Mouse (Mus musculus): ENCODE results near the gene Gabrp. TPM values are rescaled to one million over a fixed set of nuclear protein-coding genes. Genes with fewer than 3 reads are reported as not detected.

Gene Gabrp
- 0.16 and 0.19 TPM in 2 replicates for total RNA-seq (2014; rRNA removed)
- polyA plus RNA-seq (2015; fragmentation: Nextera tagmentation; extraction: Ambion mirVana) = not detected in 2 replicates

GRCm38 (mm10) chr11:33578859-33579258 lies at the start of gene Gabrp:
Gabrp (minus strand) TSS chr11:33578959.
- TF ChIP-seq CTCF (IDR thresholded peaks at IDR 0.05) = no peak
- H3K4me2 ChIP-seq (ENCODE audit: low read depth, low read length, poor library complexity, severe bottlenecking) = no peak within 1 kb of the TSS
- no peak within 1 kb of the TSS for H3K9ac ChIP-seq (replicated peaks; ENCODE audit: low read length, poor library complexity, severe bottlenecking)
- 64% methylated on average over 6 of the region's 6 CpGs for WGBS
- H3K9me3 ChIP-seq (ENCODE audit: low read length) = no peaks in the 10 kb centered on the region
- ATAC-seq (ENCODE audit: low FRiP score) = no peak
- no peak within 1 kb of the TSS for H3K4me3 ChIP-seq (ENCODE audit: low read depth, low read length)
- H3K4me1 ChIP-seq (ENCODE audit: insufficient read depth, low read length) = no peaks in the 10 kb centered on the region
- H3K27me3 ChIP-seq (ENCODE audit: insufficient read depth, low read length) = no peaks in the 10 kb centered on the region
- H3K27ac ChIP-seq (ENCODE audit: low read depth, low read length) = no peak within 1 kb of the TSS
- no peak for DNase-seq (ENCODE audit: low spot score)
- no peaks in the 10 kb centered on the region for H3K36me3 ChIP-seq (ENCODE audit: insufficient read depth, low read length)

DNA sequence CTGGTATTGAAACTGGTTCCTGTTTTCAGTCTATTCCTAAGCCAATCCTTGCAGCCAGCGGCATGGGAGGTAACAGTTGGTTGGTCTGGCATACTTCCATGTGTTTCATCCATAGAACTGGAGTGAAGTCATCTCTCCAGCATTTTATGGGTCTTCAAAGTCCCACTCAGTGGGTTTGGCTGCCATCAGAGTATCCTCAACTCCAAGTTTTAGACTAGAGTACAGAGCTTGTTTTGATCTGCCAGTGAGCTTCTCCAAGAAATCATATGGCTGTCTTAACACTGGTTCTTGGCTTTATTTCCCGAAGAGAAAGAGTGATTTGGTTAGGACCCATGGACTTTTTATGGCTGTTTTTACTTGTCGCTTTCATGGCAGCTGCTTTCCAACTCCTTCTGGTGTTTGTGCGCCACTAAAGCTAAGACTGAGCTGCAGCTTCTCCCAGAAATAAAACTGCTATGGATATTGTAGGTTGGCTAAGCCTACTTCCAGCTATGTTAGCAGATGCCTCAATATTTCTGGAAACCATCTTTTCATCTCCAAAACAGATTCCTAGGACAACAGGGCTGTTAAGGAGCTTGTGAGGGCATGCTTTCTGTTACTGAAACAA lies 48.5 kb upstream of the Gabrp start:
- TF ChIP-seq CTCF (IDR thresholded peaks at IDR 0.05) = no peak
- Histone ChIP-seq H3K36me3 (ENCODE audit: insufficient read depth, low read length) (peaks cover 6% of the 10 kb centered on the region; the same call in 1 of the 2 replicates), H3K27me3 (ENCODE audit: insufficient read depth, low read length) (no peaks in the 10 kb centered on the region), H3K9me3 (ENCODE audit: low read length) (no peaks in the 10 kb centered on the region), H3K9ac (replicated peaks; ENCODE audit: low read length, poor library complexity, severe bottlenecking) (no peak overlapping the region), H3K4me2 (ENCODE audit: low read depth, low read length, poor library complexity, severe bottlenecking) (no peak overlapping the region), H3K4me3 (ENCODE audit: low read depth, low read length) (no peak overlapping the region), H3K27ac (ENCODE audit: low read depth, low read length) (no peak overlapping the region), H3K4me1 (ENCODE audit: insufficient read depth, low read length) (no peaks in the 10 kb centered on the region)
- 88% methylated on average over 4 of the region's 4 CpGs for WGBS
- ATAC-seq (ENCODE audit: low FRiP score) (no peak), DNase-seq (ENCODE audit: low spot score) (no peak)

GRCm38 (mm10) chr11:33614218-33614617 lies 35.5 kb upstream of the Gabrp start:
- no peaks in the 10 kb centered on the region for H3K9me3 ChIP-seq (ENCODE audit: low read length)
- no peaks in the 10 kb centered on the region for H3K4me1 ChIP-seq (ENCODE audit: insufficient read depth, low read length)
- no peaks in the 10 kb centered on the region for H3K36me3 ChIP-seq (ENCODE audit: insufficient read depth, low read length)
- DNase-seq (ENCODE audit: low spot score) (peak; percentile 65), ATAC-seq (ENCODE audit: low FRiP score) (no peak)
- 7% methylated on average over 15 of the region's 15 CpGs for WGBS
- H3K9ac ChIP-seq (replicated peaks; ENCODE audit: low read length, poor library complexity, severe bottlenecking) = no peak overlapping the region
- no peak overlapping the region for H3K27ac ChIP-seq (ENCODE audit: low read depth, low read length)
- no peak overlapping the region for H3K4me2 ChIP-seq (ENCODE audit: low read depth, low read length, poor library complexity, severe bottlenecking)
- TF ChIP-seq CTCF (IDR thresholded peaks at IDR 0.05) = peak; percentile 93
- no peak overlapping the region for H3K4me3 ChIP-seq (ENCODE audit: low read depth, low read length)
- H3K27me3 ChIP-seq (ENCODE audit: insufficient read depth, low read length) = no peaks in the 10 kb centered on the region

- Histone ChIP-seq H3K27ac (ENCODE audit: low read depth, low read length) (no peak overlapping the region), H3K27me3 (ENCODE audit: insufficient read depth, low read length) (no peaks in the 10 kb centered on the region), H3K4me1 (ENCODE audit: insufficient read depth, low read length) (no peaks in the 10 kb centered on the region), H3K9ac (replicated peaks; ENCODE audit: low read length, poor library complexity, severe bottlenecking) (no peak overlapping the region), H3K36me3 (ENCODE audit: insufficient read depth, low read length) (no peaks in the 10 kb centered on the region), H3K4me2 (ENCODE audit: low read depth, low read length, poor library complexity, severe bottlenecking) (no peak overlapping the region), H3K9me3 (ENCODE audit: low read length) (no peaks in the 10 kb centered on the region), H3K4me3 (ENCODE audit: low read depth, low read length) (no peak overlapping the region)
- ATAC-seq (ENCODE audit: low FRiP score) (no peak), DNase-seq (ENCODE audit: low spot score) (no peak)
- 59% methylated on average over 3 of the region's 3 CpGs for WGBS
- TF ChIP-seq CTCF (IDR thresholded peaks at IDR 0.05) = no peak
These were observed 29.0 kb upstream of the Gabrp start for GRCm38 (mm10) chr11:33607784-33608183.

GRCm38 (mm10) chr11:33603174-33603573 lies 24.4 kb upstream of the Gabrp start:
- no peaks in the 10 kb centered on the region for H3K36me3 ChIP-seq (ENCODE audit: insufficient read depth, low read length)
- H3K9ac ChIP-seq (replicated peaks; ENCODE audit: low read length, poor library complexity, severe bottlenecking) = no peak overlapping the region
- H3K27me3 ChIP-seq (ENCODE audit: insufficient read depth, low read length) = no peaks in the 10 kb centered on the region
- DNase-seq (ENCODE audit: low spot score) (no peak), ATAC-seq (ENCODE audit: low FRiP score) (no peak)
- H3K4me1 ChIP-seq (ENCODE audit: insufficient read depth, low read length) = no peaks in the 10 kb centered on the region
- H3K4me3 ChIP-seq (ENCODE audit: low read depth, low read length) = no peak overlapping the region
- H3K9me3 ChIP-seq (ENCODE audit: low read length) = no peaks in the 10 kb centered on the region
- WGBS = 60% methylated on average over 2 of the region's 2 CpGs
- H3K27ac ChIP-seq (ENCODE audit: low read depth, low read length) = no peak overlapping the region
- TF ChIP-seq CTCF (IDR thresholded peaks at IDR 0.05) = no peak
- no peak overlapping the region for H3K4me2 ChIP-seq (ENCODE audit: low read depth, low read length, poor library complexity, severe bottlenecking)

- DNase-seq (ENCODE audit: low spot score) = no peak
- Histone ChIP-seq H3K9me3 (ENCODE audit: low read length) (no peaks in the 10 kb centered on the region), H3K9ac (replicated peaks; ENCODE audit: low read length, poor library complexity, severe bottlenecking) (no peak within 1 kb of the TSS), H3K4me3 (ENCODE audit: low read depth, low read length) (no peak within 1 kb of the TSS), H3K4me2 (ENCODE audit: low read depth, low read length, poor library complexity, severe bottlenecking) (no peak within 1 kb of the TSS), H3K27ac (ENCODE audit: low read depth, low read length) (no peak within 1 kb of the TSS), H3K36me3 (ENCODE audit: insufficient read depth, low read length) (no peaks in the 10 kb centered on the region), H3K27me3 (ENCODE audit: insufficient read depth, low read length) (no peaks in the 10 kb centered on the region), H3K4me1 (ENCODE audit: insufficient read depth, low read length) (no peaks in the 10 kb centered on the region)
- 82% methylated on average over 4 of the region's 4 CpGs for WGBS
- ATAC-seq (ENCODE audit: low FRiP score) = no peak
- no peak for TF ChIP-seq CTCF (IDR thresholded peaks at IDR 0.05)
These were observed 20.2 kb upstream of the Gabrp start, which contains the start of gene D130052B06Rik for GRCm38 (mm10) chr11:33598986-33599385. D130052B06Rik (plus strand) TSS chr11:33599302.

All from midbrain, postnatal 0 days (tissue).